Mouse (Mus musculus) hindbrain, embryonic 10.5 days (tissue): Measurements from ENCODE around the gene 2200002D01Rik. TPM values are rescaled to one million over a fixed set of nuclear protein-coding genes. Genes with fewer than 3 reads are reported as not detected.
"Not testable (repeated sequence)": the region's sequence is repeated elsewhere in the genome, so short reads cannot be mapped to it uniquely, and the experiment has no call there.

ENCODE experiments used
- DNase-seq: peaks from one replicate; pipeline ENCODE4 v3.0.0-alpha.2; 2017; ENCODE audit warnings: low spot score
- H3K27ac ChIP-seq: fragments of 300-500 bp; sonication (generic); 2 replicates; pipeline ENCODE4 v1.5.1; 2016; ENCODE audit warnings: mild to moderate bottlenecking, moderate library complexity
- H3K27me3 ChIP-seq: fragments of 300-500 bp; sonication (generic); 2 replicates; pipeline ENCODE4 v1.6.1; 2016; ENCODE audit warnings: mild to moderate bottlenecking; ENCODE audit not compliant: poor library complexity, insufficient read depth, severe bottlenecking
- H3K36me3 ChIP-seq: fragments of 300-500 bp; sonication (generic); 2 replicates; pipeline ENCODE4 v1.6.1; 2016; ENCODE audit warnings: mild to moderate bottlenecking, moderate library complexity
- H3K4me1 ChIP-seq: fragments of 300-500 bp; sonication (generic); replicated peaks from 2 replicates; pipeline ENCODE4 v1.6.1; 2016; ENCODE audit warnings: mild to moderate bottlenecking
- H3K4me3 ChIP-seq: fragments of 300-500 bp; sonication (generic); 2 replicates; pipeline ENCODE4 v1.5.1; 2016; ENCODE audit warnings: mild to moderate bottlenecking, moderate library complexity
- H3K9me3 ChIP-seq: fragments of 300-500 bp; sonication (generic); 2 replicates; pipeline ENCODE4 v1.6.1; 2016; ENCODE audit warnings: mild to moderate bottlenecking, moderate library complexity
- WGBS: fragments of 180-500 bp; shearing (Covaris S2); methylation state at CpG from one replicate; pipeline ENCODE4 v1.1.7; 2016; 5-methylcytosine and 5-hydroxymethylcytosine counted together
- polyA plus RNA-seq: library from polyadenylated mRNA; unstranded; fragments of >200 nt; fragmentation: Nextera tagmentation; extraction: Ambion mirVana; gene quantifications from 2 replicates; pipeline ENCODE4 v1.2.1, GENCODE M21; 2016

2200002D01Rik gene
- polyA plus RNA-seq, 1 experiment from 2014 or later: 6.9 TPM

DNA sequence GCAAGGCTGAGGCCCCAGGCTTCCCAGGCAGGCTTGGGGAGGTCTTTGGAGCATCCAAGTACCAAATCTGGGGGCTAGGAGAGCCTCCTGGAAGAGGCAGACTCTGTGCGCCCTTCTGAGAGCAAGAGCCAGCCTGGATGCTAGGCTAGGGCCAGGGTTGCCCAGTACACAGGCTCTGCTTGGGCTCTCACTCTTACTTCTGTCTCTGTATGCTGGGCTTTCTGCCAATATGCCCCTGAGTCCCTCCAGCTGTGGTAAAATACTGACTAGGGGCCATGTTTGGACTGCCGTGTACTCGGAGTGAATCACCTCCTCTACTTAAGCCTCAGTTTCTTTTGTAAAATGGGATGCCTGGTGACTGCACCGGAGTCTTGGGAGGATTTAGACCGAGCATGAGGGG lies 2.3 kb downstream of the 2200002D01Rik start:
- Histone ChIP-seq H3K9me3 (no peaks in the 10 kb centered on the region), H3K4me3 (no peak overlapping the region), H3K4me1 (peaks cover 27% of the 10 kb centered on the region), H3K36me3 (peaks cover 41% of the 10 kb centered on the region), H3K27ac (no peak overlapping the region), H3K27me3 (peaks cover 24% of the 10 kb centered on the region)
- no peak for DNase-seq
- 96% methylated on average over 5 of the region's 5 CpGs for WGBS

- no peak for DNase-seq
- no peaks in the 10 kb centered on the region for H3K9me3 ChIP-seq
- H3K36me3 ChIP-seq: peaks cover 47% of the 10 kb centered on the region
- no peak overlapping the region for H3K4me3 ChIP-seq
- WGBS: 84% methylated on average over 7 of the region's 7 CpGs
- H3K4me1 ChIP-seq: peaks cover 28% of the 10 kb centered on the region
- H3K27me3 ChIP-seq: peaks cover 24% of the 10 kb centered on the region
- no peak overlapping the region for H3K27ac ChIP-seq
Measured at GRCm38 (mm10) chr7:29244732-29245416, 3.4 kb downstream of the 2200002D01Rik start.

DNA sequence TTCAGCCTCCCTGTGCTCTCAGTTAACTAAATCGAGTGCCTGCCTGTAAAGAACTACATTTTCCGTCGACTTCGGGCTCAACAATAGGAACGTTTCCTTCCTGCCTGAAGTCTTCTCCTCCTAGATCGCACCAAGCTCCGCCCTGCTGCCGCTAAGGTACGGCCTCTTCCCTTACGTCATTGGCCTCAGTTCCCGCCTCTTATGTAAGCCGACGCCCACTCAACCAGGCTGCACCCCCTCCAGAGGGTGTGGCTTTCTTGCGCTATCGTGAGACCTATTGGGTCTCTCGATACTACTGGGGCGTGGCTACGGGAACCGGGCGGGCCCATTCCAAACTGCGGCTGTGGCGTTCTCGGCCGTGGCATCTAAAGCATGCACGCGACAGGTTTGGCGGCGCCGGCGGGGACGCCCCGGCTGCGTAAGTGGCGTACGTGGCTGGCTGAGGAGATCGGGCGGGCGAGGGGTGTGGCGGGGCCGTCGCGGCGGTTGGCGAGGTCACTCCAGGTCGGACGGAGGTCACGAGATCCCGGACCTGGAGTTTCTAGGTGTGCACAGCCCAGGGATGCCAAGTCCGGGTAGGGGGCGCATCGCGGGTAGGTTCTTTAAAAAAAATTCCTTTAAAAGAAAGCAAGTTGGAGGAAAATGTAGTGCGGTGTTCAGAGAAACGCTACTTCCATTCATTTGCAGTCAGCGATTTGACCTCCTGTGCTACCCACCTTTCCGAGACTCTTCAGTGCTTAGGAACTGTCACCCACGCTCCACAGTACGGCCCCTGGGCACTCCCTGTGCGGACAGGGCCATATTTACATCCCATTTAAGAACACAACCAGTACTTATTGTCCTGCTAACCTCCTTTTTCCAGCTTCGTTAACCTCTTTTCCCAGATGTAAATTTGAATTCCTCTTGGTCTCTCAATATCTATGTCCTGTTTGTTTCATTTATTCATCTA lies 10.0 kb downstream of the 2200002D01Rik start, which contains the start of gene Yif1b:
Gene Yif1b (plus strand): TSS at position 311 of the 949 bp plus-strand sequence.
- WGBS: under 1% methylated on average over 60 of the region's 60 CpGs
- peak; percentile 99 for DNase-seq
- H3K27ac ChIP-seq: peak within 1 kb of the TSS; percentile 90
- H3K27me3 ChIP-seq: peaks cover 14% of the 10 kb centered on the region
- peak within 1 kb of the TSS; percentile 82 for H3K4me3 ChIP-seq
- 0 out of 2 replicates have a peak, but pooled peaks cover 3% of the 10 kb centered on the region for H3K9me3 ChIP-seq
- peaks cover 22% of the 10 kb centered on the region for H3K4me1 ChIP-seq
- H3K36me3 ChIP-seq: peaks cover 13% of the 10 kb centered on the region; the same call in 1 of the 2 replicates

- 30% methylated on average over 6 of the region's 6 CpGs for WGBS
- H3K36me3 ChIP-seq: peaks cover 13% of the 10 kb centered on the region; the same call in 1 of the 2 replicates
- H3K27me3 ChIP-seq: peaks cover 21% of the 10 kb centered on the region
- peak overlapping the region; percentile 82 for H3K4me3 ChIP-seq
- not testable (repeated sequence) for DNase-seq, H3K9me3 ChIP-seq
- H3K27ac ChIP-seq: peak overlapping the region; percentile 90
- peaks cover 23% of the 10 kb centered on the region for H3K4me1 ChIP-seq
Measured at GRCm38 (mm10) chr7:29237596-29237995, 10.7 kb downstream of the 2200002D01Rik start.

DNA sequence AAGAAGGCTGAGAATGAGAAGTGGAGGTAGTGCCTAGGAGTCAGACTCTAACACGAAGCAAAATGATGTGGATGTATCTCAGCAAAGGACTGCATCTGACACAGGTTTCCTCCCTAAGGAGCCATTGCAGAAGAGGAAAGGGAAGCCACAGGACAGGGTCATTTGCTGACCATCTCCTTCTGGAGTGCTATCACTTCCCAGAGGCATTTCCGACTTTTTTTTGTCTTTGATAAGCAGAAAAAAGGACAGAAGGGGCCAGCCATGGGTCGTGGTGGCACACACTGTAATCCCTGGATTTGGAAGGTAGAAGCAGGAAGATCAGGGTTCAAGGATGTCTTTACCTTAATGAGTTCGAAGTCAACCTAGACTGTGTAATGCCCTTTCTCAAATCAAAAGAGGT lies 11.7 kb downstream of the 2200002D01Rik start:
- Histone ChIP-seq H3K9me3 (0 out of 2 replicates have a peak, but pooled peaks cover 3% of the 10 kb centered on the region), H3K27me3 (peaks cover 31% of the 10 kb centered on the region), H3K27ac (no peak overlapping the region), H3K4me3 (no peak overlapping the region), H3K4me1 (peaks cover 31% of the 10 kb centered on the region), H3K36me3 (peaks cover 8% of the 10 kb centered on the region; the same call in 1 of the 2 replicates)
- no peak for DNase-seq
- 84% methylated on average over 4 of the region's 4 CpGs for WGBS

DNA sequence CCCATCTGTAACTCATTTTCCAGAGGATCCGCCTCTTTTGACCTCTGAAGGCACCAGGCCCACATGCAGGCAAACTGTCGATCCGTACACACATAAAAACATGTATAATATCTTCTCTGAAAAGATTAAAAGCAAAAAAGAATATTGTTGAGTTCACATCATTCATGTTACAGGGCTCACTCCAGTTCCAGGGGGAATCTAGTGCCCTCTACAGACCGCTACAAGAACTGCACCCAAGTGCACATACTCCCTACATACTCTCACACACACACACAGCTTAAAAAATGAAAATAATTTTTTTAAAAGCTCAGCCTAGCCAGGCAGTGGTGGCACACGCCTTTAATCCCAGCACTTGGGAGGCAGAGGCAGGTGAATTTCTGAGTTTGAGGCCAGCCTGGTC lies 13.6 kb downstream of the 2200002D01Rik start:
- WGBS: 74% methylated on average over 5 of the region's 5 CpGs
- H3K36me3 ChIP-seq: no peaks in the 10 kb centered on the region
- no peak overlapping the region for H3K27ac ChIP-seq
- DNase-seq: no peak
- peaks cover 29% of the 10 kb centered on the region for H3K4me1 ChIP-seq
- H3K4me3 ChIP-seq: no peak overlapping the region
- 0 out of 2 replicates have a peak, but pooled peaks cover 3% of the 10 kb centered on the region for H3K9me3 ChIP-seq
- H3K27me3 ChIP-seq: peaks cover 51% of the 10 kb centered on the region

GRCm38 (mm10) chr7:29233745-29234144 lies 14.5 kb downstream of the 2200002D01Rik start:
- Histone ChIP-seq H3K9me3 (0 out of 2 replicates have a peak, but pooled peaks cover 3% of the 10 kb centered on the region), H3K4me1 (peaks cover 20% of the 10 kb centered on the region), H3K4me3 (no peak overlapping the region), H3K27me3 (peaks cover 60% of the 10 kb centered on the region), H3K36me3 (no peaks in the 10 kb centered on the region), H3K27ac (no peak overlapping the region)
- 90% methylated on average over 6 of the region's 6 CpGs for WGBS
- no peak for DNase-seq

- DNase-seq: peak; percentile 32
- Histone ChIP-seq H3K4me3 (peak within 1 kb of the TSS; percentile 57), H3K27me3 (peaks cover 66% of the 10 kb centered on the region), H3K27ac (peak within 1 kb of the TSS; percentile 36), H3K4me1 (peaks cover 9% of the 10 kb centered on the region), H3K36me3 (no peaks in the 10 kb centered on the region), H3K9me3 (0 out of 2 replicates have a peak, but pooled peaks cover 3% of the 10 kb centered on the region)
- WGBS: 2% methylated on average over 62 of the region's 62 CpGs
Measured at GRCm38 (mm10) chr7:29232247-29233013, 15.8 kb downstream of the 2200002D01Rik start, which contains the start of gene Kcnk6. Gene Kcnk6 (minus strand): TSS chr7:29232515.

GRCm38 (mm10) chr7:29231517-29231916 lies 16.7 kb downstream of the 2200002D01Rik start:
- Histone ChIP-seq H3K4me1 (peaks cover 9% of the 10 kb centered on the region), H3K36me3 (no peaks in the 10 kb centered on the region), H3K27ac (no peak overlapping the region), H3K9me3 (0 out of 2 replicates have a peak, but pooled peaks cover 3% of the 10 kb centered on the region), H3K27me3 (peaks cover 66% of the 10 kb centered on the region), H3K4me3 (peak overlapping the region; percentile 57)
- WGBS: 52% methylated on average over 3 of the region's 3 CpGs
- DNase-seq: no peak

- 18% methylated on average over 3 of the region's 3 CpGs for WGBS
- Histone ChIP-seq H3K36me3 (no peaks in the 10 kb centered on the region), H3K9me3 (0 out of 2 replicates have a peak, but pooled peaks cover under 1% of the 10 kb centered on the region), H3K4me1 (peaks cover 11% of the 10 kb centered on the region), H3K4me3 (no peak overlapping the region), H3K27me3 (peaks cover 66% of the 10 kb centered on the region), H3K27ac (no peak overlapping the region)
- DNase-seq: no peak
Measured at GRCm38 (mm10) chr7:29230560-29230959, 17.7 kb downstream of the 2200002D01Rik start.

DNA sequence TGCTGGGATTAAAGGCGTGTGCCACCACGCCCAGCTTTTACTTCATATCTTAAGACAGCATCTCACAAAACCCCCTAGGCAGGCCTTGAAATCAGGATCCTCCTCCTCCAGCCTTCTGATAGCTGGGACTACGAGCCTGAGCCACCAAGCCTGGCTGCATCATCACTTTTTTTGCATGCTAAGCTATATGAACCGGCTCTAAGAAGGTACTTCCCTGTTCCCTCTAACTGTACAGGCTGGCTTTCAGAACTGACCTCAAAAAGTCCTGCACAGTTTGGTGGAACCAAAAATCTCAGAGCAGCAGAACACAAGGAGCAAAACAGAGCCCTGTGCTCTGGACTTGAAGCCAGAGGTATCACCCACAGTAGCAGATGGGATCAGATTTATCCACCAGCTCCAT lies 20.1 kb downstream of the 2200002D01Rik start:
- WGBS: 79% methylated on average over 4 of the region's 4 CpGs
- peaks cover 21% of the 10 kb centered on the region for H3K4me1 ChIP-seq

DNA sequence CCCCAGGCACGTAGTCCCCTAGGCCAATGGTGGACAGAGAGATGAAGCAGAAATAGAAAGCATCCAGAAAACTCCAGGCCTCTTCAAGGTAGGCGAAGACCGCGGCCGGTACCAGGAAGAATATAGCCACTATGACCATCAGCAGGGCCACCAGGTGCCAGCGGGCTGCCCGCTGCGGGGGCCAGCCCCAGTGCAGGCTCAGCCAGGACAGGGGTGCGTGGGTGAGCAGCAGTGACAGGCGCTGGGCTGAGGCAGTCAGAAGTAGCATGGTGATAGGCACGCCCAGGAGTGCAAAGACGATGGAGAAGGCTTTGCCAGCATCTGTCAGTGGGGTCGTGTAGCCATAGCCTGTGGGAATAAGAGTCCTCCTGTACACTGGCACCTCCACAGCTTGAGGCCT lies 22.7 kb downstream of the 2200002D01Rik start:
- Histone ChIP-seq H3K36me3 (no peaks in the 10 kb centered on the region), H3K27ac (peak overlapping the region; percentile 69), H3K4me1 (peaks cover 12% of the 10 kb centered on the region), H3K9me3 (no peaks in the 10 kb centered on the region), H3K27me3 (peaks cover 31% of the 10 kb centered on the region), H3K4me3 (peak overlapping the region; percentile 38)
- 72% methylated on average over 13 of the region's 13 CpGs for WGBS
- no peak for DNase-seq

More for the DNA sequence above, 20.1 kb downstream of the 2200002D01Rik start:
- Histone ChIP-seq H3K4me3 (no peak overlapping the region), H3K27me3 (peaks cover 58% of the 10 kb centered on the region), H3K36me3 (no peaks in the 10 kb centered on the region), H3K27ac (no peak overlapping the region), H3K9me3 (no peaks in the 10 kb centered on the region)
- no peak for DNase-seq
